Mouse (Mus musculus): Measurements from ENCODE around the gene Ano1. TPM values are rescaled to one million over a fixed set of nuclear protein-coding genes. Genes with fewer than 3 reads are reported as not detected.

Ano1 gene
- total RNA-seq, 2 experiments from 2014 or later = 2.4 to 4.4 TPM

DNA sequence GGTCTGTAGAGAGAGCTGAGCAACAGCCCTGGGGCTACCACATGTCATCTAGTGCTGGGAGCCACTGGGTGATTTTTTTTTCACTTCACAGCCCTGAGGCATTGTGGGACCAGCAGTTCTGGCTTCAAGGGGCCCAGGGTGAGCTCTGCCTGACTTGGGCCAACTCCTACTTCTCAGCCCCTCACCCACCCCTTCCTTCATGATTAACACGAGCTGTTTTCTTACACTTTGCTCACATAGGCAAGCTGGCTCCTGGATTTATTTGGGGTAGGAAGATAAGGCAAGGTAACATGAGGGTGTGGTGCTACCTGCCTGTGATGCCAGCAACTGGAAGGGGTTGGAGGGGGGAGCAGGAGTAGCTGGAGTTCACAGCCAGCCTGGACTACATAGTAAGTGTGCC is 27.5 kb downstream of the Ano1 start:
- intact Hi-C loops (cut with DNase I) = no loop called here
- no peak for DNase-seq

DNA sequence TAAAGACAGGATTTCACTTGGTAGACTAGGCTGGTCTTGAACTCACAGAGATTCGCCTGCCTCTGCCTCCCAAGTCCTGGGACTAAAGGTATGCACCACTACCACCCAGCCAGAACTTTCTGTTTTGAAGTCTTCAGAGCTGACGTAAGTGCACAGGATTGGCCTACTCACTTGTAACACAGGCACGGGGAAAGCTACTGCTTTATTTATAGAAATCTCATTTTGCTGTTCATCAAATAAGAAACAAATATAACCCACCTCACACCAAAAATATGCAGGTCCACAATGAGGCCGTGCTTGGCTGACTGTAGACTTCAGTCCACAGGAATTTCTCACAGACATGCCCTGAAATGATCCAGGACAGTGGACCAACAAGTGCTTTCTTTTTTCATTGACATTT is 31.8 kb downstream of the Ano1 start:
- no peak for DNase-seq
- intact Hi-C loops (cut with DNase I) = no loop called here

DNA sequence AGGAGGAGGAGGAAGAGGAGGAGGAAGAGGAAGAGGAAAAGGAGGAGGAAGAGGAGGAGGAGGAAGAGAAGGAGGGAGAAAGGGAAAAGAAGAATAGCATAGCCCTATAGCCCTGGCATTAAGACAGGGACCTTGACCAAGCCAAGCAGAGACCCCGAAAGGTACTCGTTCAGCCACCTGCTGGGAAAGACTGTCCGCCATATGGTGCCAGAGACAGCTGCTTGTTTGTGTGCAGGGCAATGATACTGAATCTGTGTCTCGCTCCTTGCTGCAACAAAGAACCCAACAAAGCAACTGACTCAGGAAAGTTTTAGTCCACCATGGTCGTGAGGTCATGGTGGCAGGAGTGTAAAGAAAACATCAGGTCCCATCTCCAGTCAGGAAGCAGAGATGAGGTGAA is 34.0 kb downstream of the Ano1 start:
- no peak for DNase-seq
- intact Hi-C loops (cut with DNase I) = no loop called here

DNA sequence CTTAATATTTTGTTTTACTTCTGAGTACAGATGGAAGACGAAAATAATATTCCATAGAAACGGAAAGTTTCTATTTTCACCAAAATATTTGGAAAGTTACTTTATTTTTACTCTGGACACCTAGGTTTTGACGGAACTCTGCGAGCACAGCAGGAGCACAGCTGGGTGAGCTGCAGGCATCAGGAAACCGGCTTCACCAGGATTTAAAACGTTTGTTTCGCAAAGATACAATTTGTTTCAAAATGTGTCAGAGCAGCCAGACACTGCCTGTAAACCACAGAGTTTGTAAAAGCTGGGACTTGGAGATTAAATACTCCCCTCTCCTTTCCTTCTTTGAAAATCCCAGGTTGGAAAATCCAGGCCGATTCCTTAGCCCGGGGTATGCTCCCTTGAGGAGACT is 53.9 kb downstream of the Ano1 start:
- DNase-seq = no peak
- intact Hi-C loops (cut with DNase I) = no loop called here

DNA sequence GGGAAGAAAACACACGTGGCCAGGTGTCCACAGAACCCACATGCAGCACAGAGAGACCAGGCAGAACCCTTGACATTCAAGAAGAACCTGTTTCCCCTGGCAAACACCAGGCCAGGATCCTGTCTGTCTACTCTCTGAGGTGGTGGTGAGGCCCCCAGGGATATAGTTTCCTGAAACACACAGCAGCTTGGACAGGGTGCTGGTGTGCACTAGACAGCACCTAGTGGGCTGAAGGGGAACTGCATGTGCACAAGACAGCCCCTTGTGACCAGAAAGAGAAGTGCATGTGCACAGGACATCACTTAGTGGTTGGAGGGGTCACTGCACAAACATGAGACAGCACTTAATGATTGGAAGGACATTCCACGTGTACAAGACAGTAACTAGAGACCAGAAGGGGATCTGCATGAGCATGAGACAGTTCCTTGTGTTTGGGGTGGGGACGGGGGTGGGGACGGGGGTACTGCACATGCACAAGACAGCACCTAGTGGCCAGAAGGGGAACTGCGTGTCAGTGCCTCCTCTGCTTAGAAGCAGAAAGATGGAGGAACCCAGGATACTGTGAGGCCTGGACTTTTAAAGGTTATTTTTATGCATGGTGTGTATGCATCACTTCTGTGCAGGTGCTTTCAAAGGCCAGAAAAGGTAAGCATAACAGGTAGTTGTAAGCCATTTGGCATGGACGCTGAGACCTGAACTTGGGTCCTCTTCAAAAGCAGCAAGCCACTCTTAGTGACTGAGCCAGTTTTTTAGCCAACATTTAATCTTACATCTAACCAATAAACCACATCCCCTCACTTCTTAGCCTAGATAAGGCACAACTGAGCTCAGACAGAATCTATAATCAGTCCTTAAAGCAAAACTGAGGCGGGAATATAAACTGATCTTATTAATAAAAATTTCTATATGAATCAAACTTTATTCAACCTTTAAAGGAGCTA is 54.7 kb downstream of the Ano1 start:
- DNase-seq = no peak
- intact Hi-C loops (cut with DNase I) = no loop called here

DNA sequence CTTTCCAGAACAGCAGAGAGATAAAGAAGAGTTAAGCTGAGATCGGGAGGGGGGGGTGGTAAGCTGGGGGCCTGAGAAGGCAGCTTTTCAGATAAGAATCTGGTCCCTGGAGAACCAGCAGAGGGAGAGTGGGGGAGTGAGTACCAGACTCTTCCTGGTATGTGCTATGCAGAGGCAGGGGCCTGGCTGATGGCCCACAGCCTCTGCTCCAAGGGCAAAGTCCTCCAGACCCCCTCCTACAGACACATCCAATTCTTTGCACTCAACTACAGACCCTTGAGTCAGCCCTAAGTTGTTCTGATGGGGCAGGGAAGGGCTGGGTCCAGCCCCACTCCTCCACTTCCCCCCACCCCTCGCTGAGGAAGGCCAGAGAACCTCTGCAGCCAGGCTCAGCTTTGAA is 61.9 kb downstream of the Ano1 start:
- no peak for DNase-seq
- intact Hi-C loops (cut with DNase I) = no loop called here

DNA sequence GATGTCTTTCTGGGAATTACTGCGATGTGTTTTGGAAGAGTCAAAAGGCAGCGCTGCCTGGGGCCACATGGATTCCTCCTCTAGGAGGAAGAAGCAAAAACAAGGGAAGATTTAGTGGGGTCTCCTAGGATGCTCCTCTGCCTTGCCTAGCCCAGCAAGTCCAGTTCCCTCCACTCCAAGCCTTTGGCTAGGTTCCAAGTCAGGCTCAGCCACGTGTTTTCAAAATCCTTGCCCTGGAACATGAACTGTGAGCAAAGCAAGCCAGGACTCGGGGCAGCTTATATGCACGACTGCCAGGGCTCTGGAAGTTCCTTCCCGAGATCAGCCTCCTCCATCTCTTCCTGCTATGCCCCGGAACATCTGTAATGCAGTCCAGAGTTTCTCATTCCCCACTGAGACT is 62.6 kb downstream of the Ano1 start:
- no peak for DNase-seq
- intact Hi-C loops (cut with DNase I) = no loop called here

DNA sequence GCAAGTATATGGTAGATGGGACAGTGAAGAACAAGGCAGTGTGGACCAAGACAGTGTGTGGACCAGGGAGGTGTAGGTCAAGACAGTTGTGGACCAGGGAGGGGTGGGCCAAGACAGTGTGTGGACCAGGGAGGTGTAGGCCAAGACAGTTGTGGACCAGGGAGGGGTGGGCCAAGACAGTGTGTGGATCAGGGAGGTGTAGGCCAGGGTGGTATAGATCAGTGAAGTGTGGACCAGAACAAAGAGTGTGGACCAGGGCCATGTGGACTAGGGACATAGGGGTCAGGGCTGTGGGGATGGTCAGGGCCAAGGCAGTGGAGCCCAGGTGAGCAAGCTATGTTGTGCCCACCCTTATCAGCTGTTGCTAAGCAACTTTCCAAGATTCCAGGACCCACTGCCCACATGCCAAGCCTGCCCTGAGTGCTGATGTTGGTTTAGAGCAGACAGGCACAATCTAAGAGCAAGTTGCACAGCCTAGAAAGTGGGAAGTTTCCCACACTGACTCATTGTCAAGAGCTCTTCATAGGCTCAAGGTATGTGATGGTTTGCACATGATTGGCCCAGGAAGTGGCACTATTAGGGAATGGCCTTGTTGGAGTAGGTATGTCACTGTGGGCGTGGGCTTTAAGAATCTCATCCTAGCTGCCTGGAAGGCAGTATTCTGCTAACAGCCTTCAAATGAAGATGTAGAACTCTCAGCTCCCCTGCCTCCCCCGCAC is 64.0 kb downstream of the Ano1 start:
- intact Hi-C loops (cut with DNase I) = no loop called here
- DNase-seq = no peak

DNA sequence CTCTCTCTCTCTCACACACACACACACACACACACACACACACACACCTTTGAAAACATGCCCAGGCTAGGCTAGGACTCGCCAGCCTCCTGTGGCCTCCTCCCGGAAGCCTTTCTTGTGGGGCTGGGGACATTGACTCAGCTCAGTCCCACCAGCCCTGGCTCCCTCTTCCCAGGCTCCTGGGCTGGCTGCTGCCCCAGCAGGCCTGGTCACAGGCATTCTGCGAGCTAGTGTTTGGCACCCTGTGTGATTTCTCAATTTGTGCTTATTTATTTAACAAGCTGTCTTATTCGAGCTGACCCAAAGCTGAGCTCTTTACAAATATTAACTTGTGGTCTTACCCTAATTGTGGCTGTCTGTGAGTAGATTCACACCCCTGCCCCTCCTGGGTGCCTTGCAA is 66.8 kb downstream of the Ano1 start:
- DNase-seq = no peak
- intact Hi-C loops (cut with DNase I) = no loop called here

DNA sequence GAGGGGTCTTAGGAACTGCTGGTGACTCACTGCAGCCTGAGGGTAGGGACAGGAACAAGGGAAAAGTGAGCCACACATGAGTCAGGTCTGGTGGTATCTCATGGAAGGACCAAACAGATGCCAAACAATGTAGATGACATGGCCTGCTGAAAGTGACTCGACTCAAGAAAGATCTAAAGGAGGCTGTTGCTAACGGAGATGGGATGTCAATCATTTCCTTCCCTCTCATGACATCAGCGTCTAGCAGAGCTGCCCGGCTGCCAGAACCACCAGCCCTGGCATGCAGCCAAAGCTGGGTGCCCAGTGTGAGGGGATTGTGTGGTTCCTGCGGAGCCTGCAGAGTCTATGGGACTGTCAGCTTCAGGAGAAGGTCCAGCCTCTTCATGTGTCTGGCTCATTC is 67.3 kb downstream of the Ano1 start:
- DNase-seq = no peak
- intact Hi-C loops (cut with DNase I) = no loop called here

DNA sequence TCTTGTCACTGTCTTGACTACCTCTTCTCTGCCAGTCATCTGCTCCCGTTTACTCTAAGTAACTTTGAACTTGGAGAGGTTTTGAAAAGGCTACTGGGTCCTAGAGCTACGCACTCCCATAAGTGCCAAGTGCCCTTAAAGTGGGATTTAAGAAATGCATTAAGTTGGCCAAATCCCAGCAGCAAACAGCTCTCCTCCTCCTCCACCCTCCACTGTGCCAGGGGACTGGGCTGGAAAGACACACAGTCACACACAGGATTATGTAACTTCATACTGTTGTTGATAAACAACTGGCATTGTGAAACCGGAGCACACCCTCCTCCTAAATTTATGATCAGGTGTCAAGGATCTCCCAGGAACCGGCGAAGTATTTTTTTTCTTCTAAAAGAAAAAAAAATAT is 71.7 kb downstream of the Ano1 start:
- intact Hi-C loops (cut with DNase I) = no loop called here
- no peak for DNase-seq

DNA sequence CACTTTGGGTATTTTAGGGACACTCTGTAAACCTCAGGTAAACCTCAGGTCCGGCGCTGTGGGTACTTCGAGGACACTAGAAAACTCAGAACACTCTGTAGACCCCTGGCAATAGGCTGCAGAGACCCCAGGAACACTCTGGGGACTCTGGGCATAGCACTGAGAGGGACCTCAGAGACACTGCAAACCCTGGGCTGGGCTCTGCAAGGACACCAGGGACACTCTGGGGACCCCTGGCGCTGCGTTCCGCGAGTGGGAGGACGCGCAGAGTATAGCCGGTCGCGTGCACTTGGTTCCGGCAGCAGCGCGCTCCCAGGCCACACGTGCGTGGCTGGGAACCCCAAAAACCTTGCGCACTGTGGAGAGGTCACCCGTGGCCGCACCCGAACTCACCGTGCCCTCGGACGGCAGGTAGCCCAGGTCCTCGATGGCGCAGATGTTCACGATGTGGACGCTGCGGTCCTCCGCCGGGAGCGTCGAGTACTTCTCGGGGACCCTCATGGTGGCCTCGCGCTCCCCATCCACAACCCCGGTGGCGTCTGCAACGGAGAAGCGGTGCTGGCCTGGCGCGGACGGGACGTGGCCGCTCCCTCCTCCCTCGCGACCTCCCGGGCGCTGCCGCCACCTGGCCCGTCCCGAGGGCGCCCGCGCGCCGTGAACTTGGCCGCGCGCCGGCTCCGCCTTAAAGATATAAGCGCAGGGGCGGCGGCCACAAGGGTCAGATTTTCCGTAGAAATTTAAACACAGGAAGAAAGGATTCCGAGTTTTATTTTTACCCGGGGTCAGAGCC is 73.3 kb downstream of the Ano1 start:
- intact Hi-C loops (cut with DNase I) = no loop called here
- peak in 1 of 2 experiments; percentile 15 for DNase-seq

DNA sequence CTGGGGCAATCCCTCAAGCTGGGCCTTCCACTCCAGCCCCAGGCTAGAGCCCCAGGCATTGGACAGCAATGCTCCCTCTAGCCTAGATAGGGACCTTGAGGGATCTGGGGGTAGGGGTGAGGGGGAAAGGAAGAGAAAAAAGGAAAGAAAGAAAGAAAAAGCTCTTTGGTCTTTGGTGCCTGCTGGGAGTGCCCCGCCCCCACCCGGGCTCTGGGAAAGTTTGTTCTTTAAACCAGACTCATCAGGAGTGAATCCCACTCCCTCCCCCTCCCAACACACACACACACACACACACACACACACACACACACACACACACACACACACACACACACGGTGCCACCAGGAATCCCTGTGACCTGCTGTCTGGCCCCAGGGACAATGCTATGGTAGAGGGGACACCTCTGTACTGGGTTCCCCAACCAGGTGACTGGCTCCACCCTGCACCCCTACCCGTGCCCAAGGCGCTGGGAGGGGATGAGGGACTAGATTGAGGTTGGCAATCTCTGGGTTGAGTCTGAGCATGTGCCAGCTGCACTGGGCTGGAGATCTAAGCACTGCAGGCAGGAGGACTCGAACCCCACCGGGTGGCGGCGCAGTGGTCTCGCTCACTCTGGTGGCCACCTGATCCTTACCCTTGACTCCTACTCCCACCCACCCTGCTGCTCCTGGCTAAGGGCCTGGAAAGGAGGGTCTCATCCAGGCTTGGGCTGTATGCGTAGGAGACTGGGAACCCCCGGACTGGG is 74.3 kb downstream of the Ano1 start:
- no peak for DNase-seq
- intact Hi-C loops (cut with DNase I) = no loop called here

DNA sequence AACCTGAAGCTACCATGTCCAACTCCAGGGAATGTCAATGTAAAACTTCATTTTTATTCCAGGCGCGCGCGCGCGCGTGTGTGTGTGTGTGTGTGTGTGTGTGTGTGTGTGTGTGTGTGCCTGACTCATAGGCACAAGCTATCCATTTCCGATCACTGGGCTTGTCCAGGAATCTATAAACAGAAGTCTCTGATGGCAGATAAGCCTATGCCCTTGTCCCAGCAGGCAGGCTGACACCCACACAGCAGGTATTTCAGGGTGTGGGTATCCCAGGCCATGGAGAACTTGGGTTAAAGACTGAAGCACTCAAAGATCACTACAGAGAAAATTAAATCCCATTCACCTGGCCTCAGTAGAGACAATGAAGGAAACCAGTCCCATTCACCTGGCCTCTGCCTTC is 76.1 kb downstream of the Ano1 start:
- intact Hi-C loops (cut with DNase I) = no loop called here
- DNase-seq = no peak

DNA sequence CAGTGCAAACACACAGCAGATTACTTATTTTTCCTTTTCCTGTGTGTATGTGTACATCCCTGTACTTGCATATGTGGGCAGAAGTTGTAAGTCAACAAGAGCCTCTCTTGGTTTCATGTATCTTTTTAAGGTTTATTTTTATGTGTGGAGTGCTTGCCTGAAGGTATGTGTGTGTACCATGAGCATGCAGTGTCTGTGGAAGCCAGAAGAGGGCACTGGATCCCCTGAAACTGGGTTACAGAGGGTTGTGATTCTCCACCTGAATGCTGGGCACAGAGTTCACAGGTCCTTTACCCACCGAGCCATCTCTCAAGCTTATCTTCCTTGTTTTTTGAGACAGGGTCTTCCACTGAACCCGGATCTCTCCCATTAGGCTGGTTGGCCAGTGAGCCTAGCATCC is 81.9 kb downstream of the Ano1 start:
- intact Hi-C loops (cut with DNase I) = no loop called here
- DNase-seq = no peak

DNA sequence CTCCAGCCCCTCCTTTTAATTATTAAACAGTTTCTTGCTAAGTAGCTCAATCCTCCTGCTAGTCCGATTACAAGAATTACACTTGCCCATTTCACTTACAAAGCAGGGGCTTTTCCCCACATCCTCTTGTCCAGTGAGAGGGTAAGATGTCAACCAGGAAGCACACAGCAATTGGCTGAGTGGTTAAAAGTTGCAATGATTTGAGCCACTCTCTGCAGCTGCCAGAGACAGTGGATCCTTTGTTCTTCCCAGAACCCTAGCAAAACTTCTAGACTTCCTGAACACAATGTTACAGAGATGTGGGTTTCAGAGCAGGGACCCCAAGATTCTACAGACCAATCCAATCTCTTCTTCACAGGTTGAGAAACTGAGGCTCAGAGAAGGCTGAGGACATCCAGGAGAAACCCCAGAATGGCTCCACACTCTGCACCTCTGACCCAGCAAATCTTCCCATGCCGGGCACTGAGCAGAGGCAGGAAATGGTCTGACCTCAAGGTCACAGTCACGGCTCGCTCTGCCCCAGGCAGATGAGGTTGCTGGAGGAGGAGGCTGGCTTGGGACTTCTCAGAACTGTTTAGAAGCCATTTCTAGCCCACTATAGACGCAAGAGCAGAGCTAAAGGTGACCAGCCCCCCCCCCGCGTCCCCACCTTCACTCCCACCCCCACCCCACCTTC is 83.0 kb downstream of the Ano1 start:
- no peak for DNase-seq
- intact Hi-C loops (cut with DNase I) = no loop called here

DNA sequence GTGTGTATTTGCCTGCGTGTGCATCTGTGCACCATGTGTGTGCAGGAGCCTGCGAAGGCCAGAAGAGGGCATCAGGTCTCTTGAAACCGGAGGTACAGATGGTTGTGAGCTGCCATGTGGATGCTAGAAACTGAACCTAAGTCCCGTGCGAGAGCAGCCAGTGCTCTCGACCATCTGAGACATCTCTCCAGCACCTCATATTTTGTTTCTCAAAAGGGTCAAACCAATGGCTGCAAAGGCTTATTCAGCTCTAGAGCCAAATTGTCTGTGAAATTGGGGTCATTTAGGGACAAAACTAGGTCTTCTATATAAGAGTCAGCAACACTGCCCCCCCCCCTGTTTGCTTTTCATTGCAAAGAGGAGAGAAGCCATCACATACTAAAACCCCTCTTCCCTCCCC is 84.7 kb downstream of the Ano1 start:
- intact Hi-C loops (cut with DNase I) = no loop called here
- DNase-seq = no peak

DNA sequence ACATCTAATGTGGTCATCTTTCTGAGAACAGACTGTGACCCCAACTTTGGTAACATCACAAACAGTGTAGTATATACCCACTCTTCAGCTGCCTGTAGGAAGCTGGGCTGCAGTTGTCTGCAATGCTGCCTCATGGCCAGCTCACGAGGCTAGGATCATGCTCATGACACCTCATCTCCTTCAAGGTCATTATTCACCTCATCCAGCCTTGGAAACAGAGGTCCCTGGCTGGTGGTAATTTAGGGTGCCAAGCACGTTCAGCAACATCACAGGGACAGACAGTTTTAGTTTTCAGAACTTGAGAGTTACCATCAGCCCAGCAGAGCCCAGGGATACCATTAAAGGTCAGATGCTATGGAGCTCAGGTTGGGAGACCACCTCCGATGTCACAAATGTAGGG is 86.2 kb downstream of the Ano1 start:
- DNase-seq = no peak
- intact Hi-C loops (cut with DNase I) = no loop called here

DNA sequence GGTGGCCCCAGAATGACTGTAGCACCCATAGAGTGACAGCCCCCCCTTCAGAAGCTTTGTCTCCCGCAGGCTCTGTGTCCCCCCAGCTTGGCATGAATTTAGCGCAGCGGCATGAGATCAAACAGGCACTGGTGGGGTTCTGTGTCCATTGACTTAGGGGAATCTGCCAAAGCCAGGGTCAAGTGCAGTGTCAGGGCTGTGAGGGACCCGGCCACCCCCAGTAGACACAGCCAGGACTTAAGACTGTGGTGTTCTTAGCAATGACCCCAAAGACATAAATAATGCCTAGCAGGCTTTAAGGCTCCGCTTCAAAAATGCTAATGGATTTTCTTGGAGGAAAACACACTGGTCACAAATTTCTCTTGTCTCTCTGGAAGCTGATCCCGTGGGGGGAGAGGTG is 88.2 kb downstream of the Ano1 start:
- DNase-seq = no peak
- intact Hi-C loops (cut with DNase I) = no loop called here
